Mouse (Mus musculus) right cerebral cortex, postnatal 36 days (tissue): ENCODE results near the gene Stam.

Source experiments
- DNase-seq, 2 experiments: peaks; one replicate each; pipeline ENCODE4 v3.0.0; 2022; ENCODE audit warnings: low spot score in 2 of 2, mixed read lengths in 1 of 2

Gene Stam

DNA sequence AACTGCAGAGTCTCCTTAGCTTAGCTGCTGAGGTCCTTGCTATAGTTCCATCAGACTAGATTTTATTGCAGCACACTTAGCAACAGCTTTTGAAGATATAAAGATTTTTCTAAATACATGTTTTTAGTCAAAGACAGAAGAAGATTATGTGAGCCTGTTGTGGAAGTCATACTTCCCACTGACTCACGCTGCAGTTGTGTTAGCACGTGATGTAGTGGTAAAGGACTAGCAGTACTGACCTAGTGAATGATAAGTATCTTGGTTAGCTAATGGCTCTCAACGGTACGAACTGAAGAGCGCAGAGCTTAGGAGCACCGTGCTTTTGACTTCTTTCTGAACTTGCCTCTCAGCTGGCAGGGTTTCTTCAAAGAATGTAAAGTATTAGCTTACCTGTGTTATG lies 52.5 kb downstream of the Stam start:
- no peak for DNase-seq

- DNase-seq, result no peak
These were observed 53.7 kb downstream of the Stam start for GRCm38 (mm10) chr2:14127629-14128028.

- DNase-seq, result no peak
These were observed 56.9 kb downstream of the Stam start for GRCm38 (mm10) chr2:14130641-14131339.

- DNase-seq, result no peak
These were observed 58.8 kb downstream of the Stam start for GRCm38 (mm10) chr2:14132468-14133326.

DNA sequence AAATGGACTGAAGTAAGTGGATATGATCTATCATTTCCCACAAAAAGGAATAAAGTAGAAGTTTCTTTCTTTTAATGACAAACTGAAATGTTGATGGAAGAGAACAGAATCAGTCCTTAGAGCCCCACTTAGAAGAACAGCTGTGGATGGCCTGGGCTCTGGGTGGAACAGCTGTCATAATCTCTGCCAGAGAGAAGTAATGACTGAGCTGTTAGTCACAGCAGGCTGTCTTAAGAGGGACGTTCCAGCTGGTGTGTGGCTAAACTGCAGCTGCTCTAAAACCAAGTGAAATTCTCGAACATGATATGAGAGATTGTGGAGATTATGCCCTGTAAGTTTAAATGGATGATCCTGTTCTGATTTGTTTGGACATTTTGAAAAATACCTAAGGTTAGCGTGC lies 63.0 kb downstream of the Stam start:
- DNase-seq, result no peak

- no peak for DNase-seq
These were observed 65.7 kb downstream of the Stam start for GRCm38 (mm10) chr2:14139590-14139989.

DNA sequence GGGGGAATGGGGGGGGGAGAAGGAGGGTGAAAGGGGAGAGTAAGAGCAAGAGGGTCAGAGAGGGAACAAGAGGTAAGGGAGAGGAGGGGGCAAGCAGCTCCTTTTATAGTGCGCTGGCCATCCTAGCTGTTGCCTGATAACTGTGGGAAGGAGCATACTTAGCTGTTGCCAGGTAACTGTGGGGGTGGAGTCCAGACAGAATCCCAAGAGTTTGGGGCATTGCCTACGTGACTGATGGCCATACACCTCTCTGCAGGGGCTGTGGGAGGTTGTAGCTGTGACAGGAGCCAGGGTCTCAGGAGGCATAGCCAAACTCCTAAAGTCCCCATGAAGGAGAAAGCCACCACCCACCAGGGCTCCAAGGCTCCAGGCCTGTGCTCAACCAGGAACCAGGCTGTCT lies 66.1 kb downstream of the Stam start:
- no peak for DNase-seq

- DNase-seq, result no peak
These were observed 71.4 kb downstream of the Stam start for GRCm38 (mm10) chr2:14145311-14145710.

- DNase-seq, result no peak
These were observed 73.0 kb downstream of the Stam start for GRCm38 (mm10) chr2:14146913-14147312.

- no peak for DNase-seq
These were observed 76.9 kb downstream of the Stam start for GRCm38 (mm10) chr2:14150829-14151228.

- no peak for DNase-seq
These were observed 78.0 kb downstream of the Stam start for GRCm38 (mm10) chr2:14151854-14152253.

GRCm38 (mm10) chr2:14159047-14159446 lies 85.1 kb downstream of the Stam start:
- no peak for DNase-seq

DNA sequence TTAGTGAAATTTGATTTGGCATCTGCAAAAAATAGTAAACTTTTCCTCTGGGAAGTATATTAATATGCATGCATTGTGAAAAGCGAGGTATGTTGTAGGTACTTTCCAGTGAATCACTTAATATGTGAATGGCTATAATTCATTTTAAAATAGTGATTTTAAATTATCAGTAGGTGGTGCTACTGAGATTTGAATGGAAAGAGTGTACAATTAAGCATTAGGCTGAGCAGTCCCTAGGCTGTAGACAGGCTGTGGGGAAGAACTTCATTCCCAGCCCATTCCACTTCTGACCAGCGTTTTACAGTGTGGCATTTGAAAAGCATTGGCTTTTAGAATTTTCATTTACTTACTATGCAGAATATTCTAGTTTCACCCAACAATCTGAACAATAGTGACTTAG lies 85.9 kb downstream of the Stam start:
- no peak for DNase-seq

- no peak for DNase-seq
These were observed 90.6 kb downstream of the Stam start for GRCm38 (mm10) chr2:14164459-14165030.

GRCm38 (mm10) chr2:14165066-14165465 lies 91.2 kb downstream of the Stam start:
- no peak for DNase-seq

DNA sequence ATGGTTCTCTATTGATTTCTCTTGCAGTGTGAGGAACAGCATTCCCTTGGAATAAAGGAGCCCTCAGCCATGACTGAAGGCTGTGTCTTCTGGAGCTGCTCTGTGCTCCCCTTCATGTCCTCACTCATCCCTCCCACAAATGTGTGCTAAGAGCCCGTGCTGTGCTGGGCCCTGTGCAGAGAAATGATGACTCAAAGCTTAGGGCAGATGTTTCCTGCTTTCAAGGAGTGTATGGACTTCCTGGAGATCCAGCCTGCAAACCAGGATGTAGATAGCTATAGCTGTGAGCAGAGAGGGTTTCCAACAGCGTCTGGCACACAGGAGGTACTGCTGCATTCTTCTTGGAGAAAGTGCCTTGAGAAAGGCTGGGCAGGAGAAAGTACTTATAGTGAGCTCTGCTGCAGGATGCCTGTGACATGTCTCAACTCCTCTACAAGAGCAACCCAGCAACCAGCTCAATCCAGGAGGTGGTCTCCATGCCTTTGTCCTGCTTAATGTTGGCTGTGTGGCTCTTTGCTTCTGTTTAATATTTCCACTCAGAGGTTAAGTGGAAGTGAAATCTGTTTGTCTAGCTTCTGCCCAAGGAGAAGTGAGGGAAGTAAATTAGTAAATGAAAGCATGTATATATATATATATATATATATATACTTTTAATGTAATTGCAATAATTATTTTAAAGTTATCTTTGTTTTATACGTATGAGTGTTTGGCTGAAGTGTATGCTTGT lies 91.9 kb downstream of the Stam start:
- no peak for DNase-seq

DNA sequence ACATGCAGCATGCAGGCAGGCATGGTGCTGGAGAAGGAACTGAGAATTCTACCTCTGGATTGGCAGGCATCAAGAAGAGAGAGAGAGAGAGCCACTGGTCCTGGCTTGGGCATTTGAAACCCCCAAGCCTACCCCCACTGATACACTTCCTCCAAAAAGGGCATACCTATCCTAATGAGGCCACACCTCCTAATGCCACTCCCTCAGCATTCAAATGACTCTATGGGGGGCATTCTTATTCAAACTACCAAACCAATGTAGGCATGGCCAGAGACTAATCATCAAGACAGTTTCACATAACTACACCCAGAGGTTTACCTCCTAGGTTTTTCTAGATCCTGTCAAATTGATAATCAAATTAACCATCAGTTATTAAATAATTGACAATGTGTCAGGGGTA lies 93.8 kb downstream of the Stam start:
- DNase-seq, result no peak

DNA sequence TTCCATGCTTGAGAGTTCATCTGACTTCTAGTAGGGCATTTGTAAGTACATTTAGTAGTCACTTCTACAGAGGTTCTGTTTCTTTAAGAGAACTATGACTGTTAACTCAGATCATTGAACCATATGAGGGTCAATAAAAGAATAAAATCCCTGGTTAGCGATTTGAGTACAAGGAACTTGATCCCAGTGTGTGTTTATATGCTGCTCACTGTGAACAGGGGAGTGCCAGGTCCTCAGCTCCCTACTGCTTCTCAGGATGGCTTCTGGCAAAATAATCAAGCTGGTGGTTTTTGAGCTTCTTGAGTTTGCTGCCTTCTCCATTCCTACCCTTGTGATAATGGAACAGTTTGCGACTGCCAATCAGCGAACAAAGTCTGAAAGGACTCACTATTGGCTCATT lies 100.4 kb downstream of the Stam start, which contains the start of gene Tmem236:
TSS of gene Tmem236 (plus strand) at position 190 of the 400 bp plus-strand sequence.
- DNase-seq, result no peak

- no peak for DNase-seq
These were observed 102.7 kb downstream of the Stam start for GRCm38 (mm10) chr2:14176460-14177193.

DNA sequence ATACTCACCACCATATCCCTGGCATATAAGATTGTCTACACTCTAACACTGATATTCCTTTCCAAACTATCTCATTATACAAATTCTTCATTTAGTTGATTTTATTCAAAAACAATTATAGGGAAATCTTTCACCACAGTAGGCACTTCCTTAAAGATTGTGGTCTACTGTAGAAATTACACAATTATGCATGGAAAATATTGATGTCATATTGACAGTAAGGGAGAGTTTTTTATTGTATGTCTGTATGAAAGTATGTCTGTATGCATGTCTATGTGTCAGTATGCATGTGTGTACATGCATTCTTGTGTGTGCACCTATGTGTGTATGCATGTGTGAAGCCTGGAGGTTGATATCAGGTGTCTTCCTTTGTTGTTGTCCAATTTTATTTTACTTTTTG lies 110.5 kb downstream of the Stam start:
- no peak for DNase-seq

DNA sequence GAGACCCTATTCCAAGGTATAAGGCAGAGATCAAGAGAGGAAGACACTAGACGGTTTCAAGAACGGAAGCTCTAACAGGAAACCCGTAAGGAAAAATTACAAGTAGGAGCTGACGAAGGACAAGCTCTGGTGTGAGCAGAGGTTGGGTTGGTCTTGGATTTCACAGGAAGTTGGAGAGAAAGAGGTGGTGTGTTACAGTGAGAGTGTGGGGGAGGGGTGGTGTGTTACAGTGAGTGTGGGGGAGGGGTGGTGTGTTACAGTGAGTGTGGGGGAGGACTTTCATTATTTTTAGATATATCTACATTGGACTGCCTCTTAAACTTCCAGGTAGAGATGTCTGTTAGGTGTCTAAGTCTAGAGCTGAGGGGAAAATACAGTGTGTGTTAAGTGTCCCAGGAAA lies 116.8 kb downstream of the Stam start:
- no peak for DNase-seq
